Mouse (Mus musculus): ENCODE data around the gene H2-Ob.
"Not testable (repeated sequence)": the region's sequence is repeated elsewhere in the genome, so short reads cannot be mapped to it uniquely, and the experiment has no call there.

- not testable (repeated sequence) for TF ChIP-seq USF1 (IDR thresholded peaks at IDR 0.05; ENCODE audit: low read depth); MAX (IDR thresholded peaks at IDR 0.05); CEBPB (IDR thresholded peaks at IDR 0.05; ENCODE audit: low read depth); CTCF (IDR thresholded peaks at IDR 0.05; ENCODE audit: control insufficient read depth, insufficient read depth, insufficient read length); MYOD1 (IDR thresholded peaks at IDR 0.05; ENCODE audit: control insufficient read depth, insufficient read length, low read depth); MYOG (IDR thresholded peaks at IDR 0.05; ENCODE audit: control insufficient read depth, extremely low read depth, insufficient read length); FOSL1 (IDR thresholded peaks at IDR 0.05; ENCODE audit: insufficient read depth, low read length, poor library complexity, severe bottlenecking)
These were observed 7.7 kb upstream of the H2-Ob start for GRCm38 (mm10) chr17:34230971-34231370.
